Mouse (Mus musculus) adrenal gland, postnatal 4 days (tissue): ENCODE data around the gene Egfl6. TPM values are rescaled to one million over a fixed set of nuclear protein-coding genes. Genes with fewer than 3 reads are reported as not detected.
A peak's percentile ranks its signal among the peaks of the same experiment; 100 is the strongest.

Experiments
- DNase-seq, 2 experiments: peaks; one replicate each; pipeline ENCODE4 v3.0.0; 2021 to 2022; ENCODE audit warnings: low spot score in 2 of 2, mixed read lengths in 2 of 2
- long read RNA-seq, 2 experiments: library from polyadenylated mRNA; stranded (forward); transcript quantifications; one replicate each; pipeline ENCODE4 v2.0.0; 2021
- total RNA-seq, 2 experiments: library from RNA; stranded (reverse); gene quantifications; 2 replicates each; pipeline ENCODE4 v1.2.3; 2021

The Egfl6 gene
- total RNA-seq = 10 to 100 TPM; 17.9 to 21.0 TPM
- long read RNA-seq, experiment 1, transcript Egfl6-201 (12 exons, 2,704 nt) = major isoform, 12 of 12 reads
- long read RNA-seq, experiment 1, partial matches to known transcripts = 0 of 12 reads
- long read RNA-seq, experiment 1, other reads (novel, unspliced or antisense) = 0 of 12 reads
- long read RNA-seq, experiment 2, transcript Egfl6-201 (12 exons, 2,704 nt) = major isoform, 21 of 29 reads
- long read RNA-seq, experiment 2, partial matches to known transcripts = 4 of 29 reads
- long read RNA-seq, experiment 2, other reads (novel, unspliced or antisense) = 4 of 29 reads

DNA sequence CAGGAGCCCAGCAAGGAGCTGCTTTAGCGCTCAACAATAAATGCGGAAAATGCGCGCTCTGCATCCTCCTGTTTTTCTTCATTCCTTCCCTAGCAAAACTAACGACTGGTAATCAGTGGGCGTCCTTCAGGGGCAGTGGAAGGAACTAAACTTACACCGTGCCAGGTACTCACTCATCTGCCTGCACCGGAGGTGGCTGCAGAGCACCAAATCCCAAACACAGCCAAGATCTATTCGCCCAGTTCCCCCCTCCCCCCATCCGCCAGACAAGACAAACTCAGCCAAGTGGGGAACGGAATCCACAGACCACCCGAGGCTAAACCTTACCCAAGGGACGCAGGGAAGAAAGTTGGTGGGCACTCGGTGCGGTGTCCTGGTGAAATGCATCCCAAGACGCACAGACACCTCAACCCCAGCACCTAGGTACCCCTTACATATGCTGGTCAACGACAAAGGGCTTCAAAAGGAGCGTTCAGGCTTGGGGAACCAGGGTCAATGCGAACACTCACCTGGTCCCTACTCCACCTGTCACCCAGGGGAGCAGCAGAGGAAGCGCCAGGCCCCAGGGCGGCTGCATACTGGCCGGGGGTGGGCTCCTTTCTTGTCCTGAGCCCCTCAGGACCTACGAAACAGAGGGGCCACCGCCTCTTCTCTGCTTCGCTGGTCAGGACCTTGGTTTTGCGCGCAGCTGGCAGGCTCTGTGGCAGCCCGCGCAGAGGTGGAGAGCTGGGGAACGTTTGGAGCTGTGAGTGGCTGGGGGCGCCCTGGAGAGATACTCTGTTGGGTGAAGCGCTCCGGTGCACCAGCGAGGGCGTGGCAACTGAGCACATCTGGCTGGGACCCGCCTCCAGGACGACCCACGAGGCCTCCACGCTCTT, at the start of gene Egfl6:
Egfl6 (minus strand) TSS at position 774 of the 878 bp plus-strand sequence.
- DNase-seq = peak in 1 of 2 experiments; percentile 5

DNA sequence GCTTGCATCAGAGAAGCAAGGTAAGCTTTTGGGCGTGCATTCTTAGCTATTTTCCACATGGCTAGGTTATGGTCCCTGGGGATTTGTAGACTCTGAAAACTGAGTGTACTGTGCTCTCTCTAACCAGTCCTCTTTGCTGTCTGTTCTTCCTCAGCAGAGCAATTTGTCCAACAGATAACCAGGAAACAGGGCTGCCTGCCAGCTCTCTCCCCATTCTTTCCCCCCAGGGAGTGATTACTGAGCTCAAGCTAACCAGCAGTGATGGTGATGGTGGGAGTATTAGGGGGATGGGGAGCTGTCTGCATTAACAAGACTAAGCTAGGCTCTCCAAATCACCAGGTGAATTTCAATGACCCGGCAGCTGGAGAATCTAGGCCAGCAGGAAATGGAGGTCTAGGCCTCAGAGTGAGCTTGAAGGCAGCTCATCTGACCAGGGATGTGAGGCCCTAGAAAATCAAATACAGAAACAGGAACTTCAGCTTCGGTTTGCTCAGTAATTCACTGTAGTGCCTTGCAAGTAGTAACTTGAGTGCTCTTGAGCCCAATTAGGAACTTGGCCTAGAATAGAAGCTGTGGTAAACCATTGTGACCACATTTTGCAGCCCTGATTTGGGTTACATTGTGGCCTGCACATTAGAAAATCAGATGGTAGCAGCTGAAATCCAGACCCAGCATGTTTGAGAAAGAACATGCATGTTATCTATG, 41.5 kb upstream of the Egfl6 start:
- DNase-seq = no peak

DNA sequence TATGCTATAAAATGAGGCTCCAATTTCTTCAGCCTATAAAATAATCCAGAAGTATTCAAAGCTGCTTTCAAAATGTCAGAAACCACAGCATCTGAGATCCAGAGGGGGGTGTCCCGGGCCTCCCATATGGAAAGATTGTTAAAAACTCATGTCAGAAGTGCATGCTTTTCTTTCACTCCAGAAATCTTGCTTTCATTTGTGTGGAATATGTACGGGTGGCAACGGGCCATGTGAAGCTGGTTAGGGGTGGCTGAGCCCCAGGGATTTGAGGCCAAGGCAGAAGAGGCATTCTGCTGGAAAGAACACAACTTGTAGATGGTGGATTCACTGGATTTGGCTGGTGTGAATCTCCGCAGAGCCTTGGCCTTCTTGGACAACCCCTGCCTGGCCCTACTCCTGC, 40.7 kb upstream of the Egfl6 start:
- DNase-seq = no peak

DNA sequence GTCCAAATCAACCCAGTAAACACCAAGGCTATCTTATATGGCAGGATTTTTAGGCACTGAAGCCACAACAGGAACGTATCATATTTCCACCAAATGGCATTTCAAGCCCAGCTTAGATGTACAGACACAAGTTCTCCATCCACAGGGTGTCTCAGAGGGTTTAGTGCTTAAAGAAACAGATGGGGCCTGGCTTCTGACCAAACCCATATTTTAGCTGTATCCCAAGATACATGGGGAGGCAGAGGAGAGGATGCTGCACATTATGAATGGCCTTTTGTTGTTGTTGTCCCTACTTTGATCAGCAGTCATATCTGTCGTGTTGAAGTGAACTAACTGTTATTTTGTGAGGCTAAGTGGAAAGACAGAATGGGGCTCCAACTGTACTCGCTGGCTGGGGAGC, 37.7 kb upstream of the Egfl6 start:
- no peak for DNase-seq

DNA sequence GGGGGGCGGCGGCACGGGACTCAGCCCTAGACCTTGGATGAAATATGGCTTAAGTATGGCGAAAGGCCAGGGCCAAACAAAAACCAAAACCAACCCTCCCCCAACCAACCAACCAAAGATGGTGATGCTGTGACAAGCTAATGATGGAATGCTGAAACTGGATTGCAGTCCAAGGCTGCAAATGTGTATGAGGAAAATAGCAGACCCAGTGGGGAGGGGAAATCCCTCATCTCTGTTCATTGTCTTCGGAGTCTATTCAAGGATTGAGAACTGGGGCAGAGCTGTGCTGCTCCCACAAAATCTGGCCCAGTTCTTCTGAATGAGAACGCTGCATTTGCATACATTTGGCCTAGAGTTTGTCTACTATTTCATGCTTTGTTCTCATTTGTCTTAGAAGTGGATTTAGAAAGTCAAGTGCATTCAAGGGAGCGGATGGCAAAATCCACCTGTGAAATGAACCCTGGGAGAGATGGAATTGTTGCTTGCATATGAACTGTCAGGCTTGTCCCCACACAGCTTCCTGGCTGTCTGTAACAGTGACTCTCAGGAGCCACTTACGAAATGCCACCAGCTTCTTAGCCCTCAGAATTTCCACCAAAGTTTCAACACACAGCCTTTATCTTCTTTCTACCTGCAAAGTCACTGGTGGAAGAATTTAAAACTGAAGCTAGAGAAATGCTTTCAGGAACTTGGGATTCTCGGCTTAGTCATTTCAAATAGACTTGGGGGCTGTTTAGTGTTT, 36.2 kb upstream of the Egfl6 start:
- DNase-seq = peak in 1 of 2 experiments; percentile 6

DNA sequence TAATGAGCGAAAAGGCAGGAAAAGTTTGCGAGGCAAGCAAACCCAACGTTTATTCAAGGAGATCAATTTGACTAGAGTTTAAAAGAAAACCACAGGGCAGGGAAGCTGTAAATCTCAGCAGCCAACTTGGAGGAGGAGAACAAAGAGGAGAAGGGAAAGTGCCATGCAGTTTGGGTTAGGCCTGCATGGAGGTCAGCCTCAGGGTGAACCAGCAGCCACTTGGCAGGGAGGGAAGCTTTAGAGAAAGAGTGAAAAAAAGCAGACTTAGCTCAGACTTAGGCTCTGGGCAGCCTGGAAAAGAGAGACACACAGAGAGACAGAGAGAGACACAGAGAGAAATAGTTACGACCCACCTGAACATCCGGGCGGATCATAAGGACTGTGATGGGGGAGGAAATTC, 35.4 kb upstream of the Egfl6 start:
- no peak for DNase-seq

DNA sequence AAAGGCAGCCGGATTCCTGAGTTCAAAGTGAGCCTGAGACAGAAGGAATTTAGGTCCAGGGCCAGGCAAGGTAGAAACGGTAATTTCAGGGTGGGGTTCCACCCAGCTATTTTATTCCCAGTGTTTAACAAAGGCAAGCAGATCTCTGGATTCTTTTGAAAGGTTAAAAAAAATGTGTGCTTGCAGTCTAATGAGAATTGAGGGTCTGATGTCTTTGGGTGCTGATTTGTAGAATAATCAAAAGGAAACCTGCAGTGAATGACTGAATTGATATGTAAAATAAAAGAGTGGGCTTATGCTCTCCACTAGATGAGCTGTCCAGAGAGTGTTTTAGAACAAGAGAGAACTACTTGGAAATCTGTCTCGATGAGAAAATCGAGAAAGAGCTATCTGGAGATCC, 33.6 kb upstream of the Egfl6 start:
- DNase-seq = no peak

DNA sequence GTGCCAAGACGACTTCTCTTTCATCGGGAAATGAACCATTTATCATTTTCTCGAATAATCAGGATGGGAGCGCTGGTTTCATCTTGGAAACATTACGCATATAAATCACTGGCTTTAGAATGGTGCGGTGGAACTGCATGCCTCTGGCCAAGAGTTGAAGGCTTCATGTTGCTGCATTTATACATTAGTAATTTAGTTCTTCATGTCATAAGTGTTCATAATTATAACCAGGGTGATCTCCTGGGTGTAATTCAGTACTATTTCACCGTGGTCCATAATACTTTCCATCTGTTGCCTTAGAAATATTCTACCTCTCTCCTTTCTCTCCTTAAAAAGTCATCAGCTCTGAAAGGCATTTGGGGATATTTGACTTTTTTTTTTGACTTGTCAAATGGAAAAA, 29.7 kb upstream of the Egfl6 start:
- no peak for DNase-seq

DNA sequence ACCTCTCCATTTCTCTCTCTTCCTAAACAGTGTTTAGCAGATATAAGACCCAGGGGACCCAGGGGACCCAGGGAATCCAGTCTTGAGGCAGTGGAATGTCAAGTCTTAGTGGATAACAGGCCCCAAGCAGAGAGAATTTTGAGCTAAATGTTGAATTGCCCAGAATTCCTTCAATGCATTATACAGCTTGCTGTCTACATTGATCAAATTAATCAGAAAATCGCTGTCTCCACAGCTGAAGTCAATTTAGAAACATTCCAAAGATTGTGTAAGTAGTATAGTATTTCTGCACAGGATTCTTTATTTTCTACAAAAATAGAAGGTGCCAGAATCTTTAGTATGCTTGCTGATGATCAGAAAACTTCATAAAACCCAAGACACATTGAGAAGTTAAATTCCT, 9.4 kb downstream of the Egfl6 start:
- no peak for DNase-seq

DNA sequence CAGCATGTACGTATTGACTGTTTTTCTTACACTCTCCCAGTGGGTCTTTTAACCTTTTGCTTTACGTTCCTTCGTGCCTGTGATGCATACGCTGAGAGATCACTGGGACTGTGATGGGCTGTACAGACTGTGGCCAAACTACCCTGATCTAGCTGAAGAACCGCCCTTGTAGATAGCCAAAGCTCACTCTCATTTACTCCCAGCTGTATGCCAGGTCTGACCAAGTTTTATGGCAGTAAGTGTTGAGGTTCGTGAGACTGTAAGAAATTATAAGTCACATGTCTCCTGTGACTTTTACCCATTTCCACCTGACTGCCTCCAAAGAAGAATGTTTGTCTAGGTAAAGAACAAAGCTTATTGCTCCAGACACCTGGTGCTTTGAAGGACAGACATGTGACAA, 19.5 kb downstream of the Egfl6 start:
- DNase-seq = no peak

DNA sequence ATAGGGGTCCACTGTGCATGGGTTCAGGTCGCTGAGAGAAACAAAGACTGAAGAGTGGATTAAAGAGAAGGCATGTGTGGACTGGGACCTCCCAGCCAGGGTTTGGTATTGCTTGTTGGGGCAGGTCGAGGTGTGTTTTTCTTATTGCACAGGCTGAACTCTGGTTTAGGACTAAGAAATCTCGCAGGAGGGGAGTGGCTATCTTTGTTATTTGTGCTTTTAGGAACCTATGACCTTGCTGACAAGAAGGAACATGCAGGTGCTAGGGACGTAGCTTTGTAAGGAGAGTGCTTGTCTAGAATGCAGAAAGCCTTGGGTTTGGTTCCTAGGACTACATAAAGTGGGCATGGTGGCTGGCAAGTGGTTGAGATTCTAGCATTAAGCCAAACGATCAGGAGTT, 20.1 kb downstream of the Egfl6 start:
- no peak for DNase-seq

DNA sequence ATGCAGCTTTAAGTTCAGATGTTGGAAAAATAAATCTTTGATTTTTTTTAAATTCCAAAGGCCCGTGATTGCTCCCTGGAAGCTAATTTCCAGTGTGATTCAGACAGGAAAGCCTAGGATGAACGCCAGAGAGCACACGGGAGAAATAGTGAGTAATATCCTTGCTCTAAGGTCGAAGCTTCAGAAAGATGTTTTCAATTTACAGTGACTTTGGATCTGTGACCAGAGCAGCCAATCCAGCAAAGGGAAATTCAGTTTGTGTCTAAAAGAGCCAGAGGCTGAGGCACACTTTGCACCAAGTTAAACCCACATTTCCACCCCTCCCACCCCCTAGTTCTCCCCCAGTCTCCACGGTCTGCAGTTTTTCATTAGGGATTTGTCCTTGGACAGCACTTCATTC, 20.6 kb downstream of the Egfl6 start:
- no peak for DNase-seq

DNA sequence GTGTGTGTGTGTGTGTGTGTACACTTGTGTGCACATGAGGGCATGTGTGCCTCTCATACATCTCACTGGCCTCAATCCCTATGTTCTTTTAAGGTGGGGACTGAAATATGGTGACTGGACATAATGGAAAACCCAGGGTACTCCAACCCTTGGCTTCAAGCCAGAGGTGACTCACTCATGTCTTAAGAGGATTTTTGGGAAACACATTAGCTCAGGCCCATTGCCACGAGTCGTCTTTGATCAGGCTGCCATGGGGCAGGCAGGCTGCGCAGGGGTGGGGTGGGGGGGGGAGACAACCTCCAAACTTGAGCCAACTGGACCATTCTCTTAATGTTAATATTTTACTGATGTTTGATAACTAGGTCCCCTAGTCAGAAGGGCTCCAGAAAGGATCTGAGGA, 26.2 kb downstream of the Egfl6 start:
- no peak for DNase-seq

DNA sequence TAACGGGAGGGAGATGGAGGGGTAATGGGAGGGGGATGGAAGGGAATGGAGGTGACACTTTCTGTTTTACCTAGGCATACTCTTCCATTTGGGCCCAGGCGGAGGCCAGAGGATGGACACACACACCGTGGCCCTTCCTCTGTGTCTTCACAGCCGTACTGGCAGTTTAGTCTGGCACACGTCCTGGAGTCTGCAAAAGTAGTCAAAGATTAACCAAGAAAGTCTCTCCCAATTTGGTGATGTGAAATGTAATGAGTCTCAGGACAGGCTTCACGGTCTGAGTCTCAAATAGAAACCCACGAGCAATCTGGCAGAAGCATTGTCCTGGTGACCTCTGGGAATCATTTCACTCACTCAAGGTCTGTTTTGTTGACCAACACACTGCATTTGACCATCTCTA, 33.2 kb downstream of the Egfl6 start:
- no peak for DNase-seq

DNA sequence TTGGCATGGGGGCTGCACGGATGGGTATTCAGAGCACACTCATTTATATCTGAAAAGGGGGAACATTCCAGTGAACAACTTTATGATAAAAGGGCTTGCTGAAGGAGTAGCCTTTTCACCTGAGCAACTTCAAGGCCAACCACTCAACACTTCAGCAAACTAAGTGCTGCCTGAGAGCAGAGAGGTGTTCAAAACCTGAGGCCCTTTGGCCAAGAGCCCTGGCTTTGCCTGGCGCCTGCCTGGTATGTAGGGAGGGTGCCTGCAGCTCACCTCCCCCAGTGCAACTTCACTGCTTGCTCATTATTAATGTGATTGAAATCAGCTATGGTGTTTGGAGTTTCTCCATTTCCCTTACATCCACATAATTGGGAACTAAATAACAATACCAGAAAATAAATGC, 39.0 kb downstream of the Egfl6 start:
- no peak for DNase-seq

DNA sequence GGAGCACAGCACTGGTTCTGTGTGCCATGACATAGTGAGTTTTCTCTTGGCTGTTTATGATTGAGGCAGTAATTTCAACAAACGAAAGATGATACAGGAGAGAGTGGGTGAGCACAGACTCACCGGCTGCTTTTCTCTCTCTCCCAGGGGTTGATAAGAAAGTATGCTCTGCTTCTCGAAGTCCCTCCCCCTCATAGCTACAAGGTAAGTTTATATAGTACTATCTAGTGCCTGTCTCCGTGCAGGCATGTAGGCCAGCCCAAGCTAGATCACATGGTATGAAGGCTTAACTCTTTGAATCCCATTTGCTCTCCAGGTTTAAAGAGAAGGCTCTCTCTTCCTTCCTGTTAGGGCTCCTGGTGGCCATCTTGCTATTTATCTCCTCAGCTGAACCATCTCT, 50.4 kb downstream of the Egfl6 start:
- no peak for DNase-seq

DNA sequence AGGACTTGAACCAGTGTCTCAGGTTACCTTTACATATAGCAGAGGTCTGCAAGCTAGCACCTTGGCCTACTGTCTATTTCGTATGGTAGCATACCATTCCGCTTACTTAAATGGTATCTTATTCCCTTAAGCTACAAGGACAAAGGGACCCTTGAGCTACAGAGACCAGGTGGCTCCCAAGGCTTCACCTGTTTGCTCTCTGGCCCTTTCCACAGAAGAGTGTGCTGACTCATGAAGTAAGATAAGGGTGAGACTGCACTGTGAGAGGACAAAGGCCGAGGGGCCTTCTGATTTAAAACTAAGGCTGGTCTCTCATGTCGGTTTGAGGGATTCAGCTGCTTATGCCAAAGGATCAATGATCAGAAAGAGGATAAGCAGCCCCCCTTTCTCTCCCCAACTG, 52.1 kb downstream of the Egfl6 start:
- DNase-seq = no peak

DNA sequence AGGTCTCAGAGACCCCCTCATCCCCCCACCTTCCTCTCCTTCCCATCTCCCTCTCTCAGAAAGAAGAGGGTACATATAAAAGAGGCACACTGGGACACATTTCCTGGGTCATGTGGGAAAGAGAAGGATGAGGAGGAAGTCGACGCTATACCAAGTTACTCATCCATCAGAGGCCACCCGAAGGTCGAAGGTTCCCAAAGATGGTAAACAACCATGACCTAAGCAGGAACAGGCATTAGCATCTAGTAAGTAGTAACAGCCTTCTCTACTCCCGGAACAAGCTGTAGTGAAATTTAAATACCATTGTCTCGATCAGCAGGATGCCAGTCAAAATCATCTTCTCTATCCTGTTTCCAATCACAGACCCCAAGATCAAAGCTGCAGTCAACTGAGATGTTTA, 53.8 kb downstream of the Egfl6 start:
- DNase-seq = no peak

DNA sequence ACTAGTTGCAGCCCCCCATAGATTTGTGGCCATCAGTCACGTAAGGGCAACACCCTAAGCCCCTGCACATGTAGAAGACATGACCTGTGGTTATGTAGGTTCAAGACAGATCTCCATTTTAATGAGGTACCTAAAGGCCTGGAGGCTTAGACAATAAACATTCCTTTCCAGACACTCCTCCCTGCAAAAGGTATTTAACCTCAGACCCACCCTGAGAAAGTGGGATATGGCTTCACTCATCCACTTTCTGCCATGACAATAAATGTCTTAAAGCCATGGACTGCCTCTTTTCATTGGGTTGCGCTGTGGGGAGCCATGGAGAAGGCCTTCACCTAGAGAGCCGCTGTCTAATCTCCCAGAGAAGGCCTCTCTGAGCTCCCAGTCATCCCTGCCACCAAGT, 57.4 kb downstream of the Egfl6 start:
- no peak for DNase-seq

DNA sequence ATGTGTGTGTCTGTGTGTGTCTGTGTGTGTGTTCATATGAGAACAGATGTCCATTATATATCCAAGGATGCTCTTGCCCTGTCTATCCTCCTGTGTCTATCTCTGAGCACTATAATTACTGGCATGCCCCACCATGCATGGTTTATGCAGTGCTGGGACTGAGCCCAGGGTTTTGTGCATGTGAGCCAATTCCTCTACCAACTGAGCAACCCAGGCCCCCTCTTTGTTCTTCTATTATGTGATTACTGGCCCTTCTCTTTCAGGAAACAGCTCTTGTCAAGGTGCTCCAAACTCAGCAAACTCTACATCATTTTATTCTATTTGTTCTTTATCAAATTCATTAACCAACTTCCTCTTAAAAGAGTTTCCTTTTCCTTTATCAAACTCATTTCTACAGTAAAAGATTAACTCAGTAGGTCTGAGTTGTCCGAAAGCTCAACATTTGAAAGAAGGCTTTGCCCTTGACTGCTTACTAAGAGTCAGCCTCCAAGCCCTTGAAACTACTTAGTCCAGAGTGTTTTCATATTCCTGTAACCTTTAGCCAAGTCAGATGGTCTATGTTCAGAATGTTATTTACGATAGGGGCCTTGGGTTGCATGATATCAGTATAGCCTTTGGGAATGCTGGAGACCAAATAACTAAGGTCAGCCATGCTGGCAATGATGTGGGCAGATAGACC, 59.7 kb downstream of the Egfl6 start:
- no peak for DNase-seq

DNA sequence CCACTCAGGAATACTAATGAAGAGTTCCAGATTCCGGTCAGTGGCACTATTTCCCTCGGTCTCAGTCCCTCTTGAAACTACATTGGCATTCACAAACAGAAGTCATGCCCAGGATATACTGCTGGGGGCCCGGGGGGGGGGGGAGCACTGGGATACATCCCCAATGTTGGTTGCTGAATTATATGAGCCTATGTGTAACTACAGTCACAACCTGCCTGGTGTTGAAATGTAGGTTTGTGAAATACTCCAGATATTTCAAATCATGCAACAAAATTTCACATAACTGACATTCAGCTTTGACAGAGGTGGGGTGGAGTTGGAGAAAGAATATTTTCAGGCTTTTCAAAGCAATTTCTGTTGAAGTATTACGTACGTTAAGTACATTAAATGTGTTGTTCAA, 64.7 kb downstream of the Egfl6 start:
- no peak for DNase-seq
